Mouse (Mus musculus) embryo, embryonic 10.5 days (tissue): ENCODE measurements around the gene Rab5b.

ENCODE experiments used
- DNase-seq: peaks from one replicate; pipeline ENCODE4 v3.0.0-alpha.2; 2015; ENCODE audit warnings: low spot score

Gene Rab5b

DNA sequence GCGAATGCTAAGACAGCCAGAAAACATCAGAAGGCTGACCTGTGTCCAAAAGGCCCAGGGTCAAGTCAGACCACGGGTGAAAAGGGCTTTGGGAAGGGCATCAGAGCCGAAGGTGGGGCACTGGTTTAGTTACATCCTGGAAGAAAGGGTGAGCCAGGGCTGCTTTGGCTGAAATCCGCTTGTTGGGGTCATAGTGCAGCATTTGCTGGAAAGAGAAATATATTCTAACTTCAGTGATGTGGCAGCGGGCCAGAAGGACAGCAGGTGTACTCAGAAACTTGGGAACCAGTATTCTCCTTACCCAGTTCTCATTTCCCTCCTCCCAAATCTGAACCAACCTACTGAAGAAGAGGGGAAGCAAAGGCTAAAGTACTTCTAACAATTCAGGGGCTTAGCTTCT, 2.9 kb upstream of the Rab5b start:
- no peak for DNase-seq

DNA sequence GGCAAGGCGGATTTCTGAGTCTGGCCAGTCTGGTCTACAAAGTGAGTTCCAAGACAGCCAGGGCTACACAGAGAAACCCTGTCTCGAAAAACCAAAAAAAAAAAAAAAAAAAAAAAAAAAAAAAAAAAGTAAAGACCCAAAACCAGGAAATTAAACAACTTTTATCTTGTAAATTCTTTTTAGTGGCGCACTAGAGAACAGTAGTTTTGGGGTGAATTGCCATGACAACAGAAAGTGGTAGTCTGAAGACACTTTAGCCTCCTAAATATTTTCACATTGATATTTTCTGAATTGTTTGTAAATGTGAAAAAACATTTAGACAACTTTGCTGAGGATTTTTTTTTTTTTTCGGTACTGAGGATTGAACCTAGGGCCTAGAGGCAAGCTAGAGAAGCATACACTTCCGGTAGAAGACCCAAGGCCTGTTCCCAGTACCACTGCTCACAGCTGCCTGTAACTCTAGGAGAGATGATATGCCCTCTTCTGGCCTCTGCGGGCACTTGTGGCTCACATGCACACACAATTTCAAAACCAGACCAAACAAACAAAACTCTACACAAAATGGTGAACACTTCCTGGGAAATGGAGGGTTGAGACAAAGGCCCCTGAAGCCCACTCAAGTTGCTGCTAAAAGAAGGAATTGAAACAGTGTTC, 1.1 kb upstream of the Rab5b start:
- DNase-seq, result peak; percentile 6

DNA sequence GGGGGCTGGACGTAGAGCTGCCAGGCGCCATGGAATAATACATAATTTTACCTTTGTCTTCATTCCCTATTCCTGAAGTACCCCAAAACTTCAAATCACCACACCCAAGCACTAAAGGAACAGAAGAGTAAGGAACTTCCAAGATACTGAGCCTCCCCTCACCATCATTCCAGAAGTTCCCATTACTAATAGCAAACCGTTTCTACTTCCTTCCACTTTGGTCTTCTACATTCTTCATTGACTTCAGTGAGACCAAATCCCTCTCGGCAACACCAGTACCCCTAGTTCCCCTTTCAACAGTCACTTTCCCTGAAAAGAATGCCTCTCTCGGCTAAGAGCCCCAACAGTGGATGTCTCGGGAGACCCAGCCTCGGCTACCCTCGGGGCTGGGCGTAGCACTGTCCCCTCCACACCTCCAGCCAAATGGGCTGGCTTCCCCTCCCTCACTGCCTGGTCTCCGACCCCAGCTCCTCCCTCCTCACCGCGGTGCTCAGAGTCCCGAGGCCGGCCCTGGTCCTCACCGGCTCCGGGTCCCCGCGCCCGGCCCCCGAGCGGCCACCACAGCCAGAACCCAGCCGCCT, 563 bp downstream of the Rab5b start:
- DNase-seq, result no peak

DNA sequence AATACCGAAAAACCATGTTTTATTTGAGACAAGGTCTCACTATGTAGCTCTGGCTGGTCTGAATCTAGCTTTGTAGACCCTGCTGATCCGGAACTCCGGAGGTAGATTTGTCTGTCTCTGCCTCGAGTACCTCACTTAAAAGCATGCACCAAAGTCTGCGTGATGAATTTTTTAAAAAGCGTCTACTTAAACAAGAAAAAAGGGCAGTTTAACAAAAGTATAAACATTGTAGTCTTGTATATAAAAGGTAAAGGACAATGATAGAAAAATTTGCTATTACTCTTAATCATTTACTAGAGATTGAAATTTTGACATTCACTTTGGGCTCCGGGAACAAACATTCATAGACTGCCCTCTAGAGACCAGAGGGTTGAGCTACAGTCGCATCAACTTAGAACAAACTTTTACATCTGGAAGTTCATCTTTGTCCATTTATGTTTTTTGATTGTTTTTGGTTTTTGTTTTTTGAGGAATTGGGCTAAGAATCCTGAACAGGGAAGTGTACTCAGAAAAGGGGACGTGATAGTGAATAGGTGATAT, 21.5 kb downstream of the Rab5b start:
- peak; percentile 73 for DNase-seq

DNA sequence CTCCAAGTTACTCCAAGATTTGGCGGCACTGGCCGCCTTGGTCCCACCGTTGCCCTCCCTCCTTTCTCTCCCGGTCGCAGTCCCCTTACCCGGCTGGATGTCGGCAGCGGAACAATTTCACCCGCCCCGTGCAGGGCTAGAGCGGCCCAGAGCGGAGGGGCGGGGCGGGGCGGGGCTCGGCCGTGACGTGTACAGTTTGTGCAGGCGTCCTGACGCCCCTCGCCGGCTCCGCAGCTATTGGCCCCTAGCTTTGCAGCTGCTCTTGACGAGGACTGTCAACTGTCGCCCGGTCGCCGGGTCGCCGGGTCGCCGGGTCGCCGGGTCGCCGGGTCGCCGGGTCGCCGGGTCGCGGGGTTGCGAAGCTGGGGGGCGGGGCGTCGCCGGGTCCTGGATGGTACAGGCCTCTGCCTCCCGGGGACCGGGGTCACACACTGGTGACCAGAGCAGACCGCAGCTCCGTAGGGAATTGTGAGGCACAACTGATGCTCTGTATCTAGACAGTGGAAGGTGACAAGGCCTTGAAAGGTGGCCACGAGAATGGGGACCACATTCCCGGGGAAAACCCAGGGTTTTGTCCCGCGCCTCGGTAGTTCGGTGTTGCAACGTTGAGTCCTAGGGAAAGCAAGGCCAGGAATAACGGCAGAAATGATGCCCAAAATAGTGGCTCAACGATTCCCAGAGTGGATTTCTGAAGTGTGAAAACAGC, 22.1 kb downstream of the Rab5b start, which contains the start of gene Suox:
Gene Suox, minus strand, starts transcription at position 311 of the 706 bp plus-strand sequence.
- peak; percentile 91 for DNase-seq

DNA sequence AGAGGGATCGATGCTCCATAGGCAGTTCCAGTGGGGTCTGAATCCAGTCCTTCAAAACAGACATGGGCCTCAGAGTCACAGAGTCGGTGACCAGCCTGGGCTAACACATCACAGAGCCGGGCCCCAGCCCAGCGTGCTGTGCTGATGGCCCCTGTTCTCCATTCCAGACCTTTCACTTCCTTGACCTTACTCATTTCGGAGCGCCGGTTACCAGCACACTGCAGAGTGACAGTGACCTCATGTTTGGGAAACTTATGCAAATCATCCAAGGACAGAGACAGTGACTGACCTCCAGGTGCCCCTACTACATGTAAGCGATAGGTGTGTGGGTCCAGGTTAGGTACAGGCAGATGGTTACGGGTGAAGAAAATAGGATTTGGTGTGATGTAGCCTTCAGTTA, 24.9 kb downstream of the Rab5b start:
- DNase-seq, result no peak

DNA sequence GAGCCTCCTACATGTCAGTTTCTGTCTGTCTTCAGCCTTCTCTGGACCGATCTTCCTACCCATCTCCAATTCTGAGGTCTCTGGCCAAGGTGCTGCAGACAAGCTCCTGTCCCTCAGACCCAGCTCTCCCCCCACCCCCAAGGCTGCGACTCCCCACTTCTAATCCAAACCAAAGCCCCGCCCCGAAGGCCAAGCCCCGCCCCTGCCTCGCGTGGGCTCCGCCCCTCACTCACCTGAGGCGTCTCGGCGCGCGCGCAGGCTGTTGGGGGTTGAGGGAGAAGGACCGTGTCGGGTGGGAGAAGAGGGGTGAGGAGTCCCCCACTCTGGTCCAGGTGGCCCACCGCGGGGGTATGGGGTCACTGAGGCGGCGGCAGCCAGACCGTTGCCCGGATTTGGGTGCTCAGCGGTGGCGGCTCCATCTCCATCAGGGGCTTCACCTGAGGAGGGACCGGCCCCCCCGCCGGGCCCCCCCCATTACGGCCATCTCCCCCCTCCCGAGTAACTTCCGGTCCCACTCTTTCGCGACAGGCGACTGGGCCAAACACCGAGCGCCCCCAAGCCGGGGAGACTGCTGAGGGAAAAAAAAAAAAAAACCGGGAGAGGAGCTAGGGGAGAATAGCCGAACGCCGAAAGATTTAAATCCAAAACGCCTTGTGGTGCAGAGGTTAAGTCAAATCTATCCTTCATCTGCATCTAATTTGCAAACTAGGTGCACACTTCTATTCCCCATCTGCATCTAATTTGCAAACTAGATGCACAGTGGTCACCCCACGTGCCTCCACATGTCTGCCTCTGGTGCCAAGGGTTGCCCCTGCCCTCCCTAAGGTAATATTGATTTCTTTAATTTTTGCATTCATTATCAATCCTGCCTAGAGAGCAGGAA, 27.0 kb downstream of the Rab5b start:
- DNase-seq, result peak; percentile 72

DNA sequence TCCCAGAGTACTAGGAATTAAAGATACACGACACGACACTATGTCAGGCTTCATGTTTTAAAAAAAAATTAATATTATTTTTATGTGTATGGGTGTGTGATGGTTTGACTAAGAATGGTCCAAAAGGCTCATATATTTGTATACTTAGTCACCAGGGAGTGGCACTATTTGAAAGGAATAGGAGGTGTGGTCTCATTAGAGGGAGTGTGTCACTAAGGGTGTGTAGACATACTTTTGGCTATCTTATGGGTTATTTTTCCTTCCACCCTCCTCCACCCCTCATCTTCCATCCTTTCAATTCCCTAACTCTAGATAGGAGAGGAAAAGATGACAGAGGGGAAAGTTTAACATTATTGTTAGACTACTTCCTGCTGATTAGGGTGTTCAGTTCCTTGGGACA, 30.3 kb downstream of the Rab5b start:
- no peak for DNase-seq

DNA sequence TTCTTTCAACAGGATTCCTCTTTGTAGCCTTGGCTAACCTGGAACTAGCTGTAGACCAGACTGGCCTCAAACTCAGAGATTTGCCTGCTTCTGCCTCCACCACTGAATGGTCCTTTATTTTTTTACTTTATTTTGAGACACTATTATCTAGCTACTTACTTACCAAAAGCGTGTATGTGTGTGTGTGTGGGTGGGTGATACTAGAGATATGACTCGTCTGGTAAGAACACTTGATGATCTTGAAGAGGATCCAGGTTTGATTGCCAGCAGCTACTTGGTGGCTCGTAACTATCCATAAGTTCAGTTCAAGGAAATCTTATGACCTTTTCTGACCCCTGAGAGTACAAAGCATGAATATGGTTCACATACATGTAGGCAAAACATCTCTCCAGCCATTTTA, 30.8 kb downstream of the Rab5b start:
- DNase-seq, result no peak

DNA sequence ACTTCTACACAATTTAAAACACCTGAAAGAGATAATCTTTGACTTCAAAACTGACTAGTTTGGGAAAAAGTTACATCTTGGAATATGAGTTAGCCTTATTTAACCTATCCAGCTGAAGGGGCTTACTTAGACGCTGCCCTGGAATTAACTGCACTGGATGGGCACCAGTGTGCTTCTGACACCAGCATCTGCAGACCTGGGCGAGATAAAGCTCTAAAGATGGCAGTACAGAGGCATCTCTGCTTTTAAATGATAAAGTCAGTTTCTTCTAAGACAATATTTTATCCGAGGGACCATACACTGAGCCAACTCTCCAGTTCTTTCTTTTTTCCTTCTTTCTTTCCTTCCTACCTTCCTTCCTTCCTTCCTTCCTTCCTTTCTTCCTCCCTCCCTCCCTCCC, 31.3 kb downstream of the Rab5b start:
- no peak for DNase-seq

DNA sequence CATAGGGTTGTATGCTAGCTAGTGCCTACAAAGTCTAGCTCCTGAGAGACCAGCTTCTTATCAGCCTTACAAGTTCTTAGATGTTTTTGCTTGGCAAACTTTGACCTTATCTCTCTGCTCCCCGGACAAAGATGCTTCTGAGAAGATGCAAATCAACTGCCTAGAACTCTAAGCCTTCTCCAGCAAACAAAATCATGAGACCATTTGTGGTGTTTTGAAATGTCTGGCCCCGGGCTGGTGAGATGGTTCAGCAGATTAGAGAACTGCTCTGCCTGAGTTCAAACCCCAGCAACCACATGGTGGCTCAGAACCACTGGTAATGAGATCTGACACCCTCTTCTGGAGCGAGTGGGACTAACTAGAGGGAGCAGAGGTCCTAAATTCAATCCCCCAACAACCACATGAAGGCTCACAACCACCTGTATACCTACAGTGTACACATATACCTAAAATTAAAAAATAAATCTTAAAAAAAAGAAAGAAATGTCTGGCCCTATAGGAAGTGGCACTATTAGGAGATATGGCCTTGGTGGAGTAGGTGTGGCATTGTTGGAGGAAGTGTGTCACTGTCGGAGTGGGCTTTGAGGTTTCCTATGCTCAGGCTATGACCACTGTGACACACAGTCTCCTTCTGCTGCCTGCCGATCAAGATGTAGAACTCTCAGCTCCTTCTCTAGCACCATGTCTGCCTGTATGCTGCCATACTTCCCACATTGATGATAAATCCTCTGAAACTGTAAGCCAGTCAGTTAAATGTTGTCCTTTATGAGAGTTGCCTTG, 32.4 kb downstream of the Rab5b start:
- DNase-seq, result no peak

DNA sequence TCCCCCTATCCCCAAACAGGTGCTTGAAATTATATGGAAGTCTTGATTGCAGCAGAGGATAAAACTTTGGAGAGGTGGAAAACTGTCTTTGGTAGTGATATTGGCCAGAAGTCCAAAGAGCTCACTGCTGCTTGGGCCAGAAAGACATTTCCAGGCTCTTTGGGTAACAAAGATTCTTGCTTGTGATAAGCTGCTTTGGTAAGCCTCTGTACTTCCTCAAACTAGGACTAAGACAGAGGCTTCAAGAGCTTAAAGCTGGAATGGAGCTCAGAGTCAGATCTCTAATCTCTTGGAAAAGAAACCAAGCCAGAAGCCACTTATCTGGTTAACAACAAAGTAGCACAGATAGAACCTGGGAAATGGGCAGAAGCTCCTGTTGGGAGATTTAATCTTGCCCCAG, 33.6 kb downstream of the Rab5b start:
- no peak for DNase-seq

DNA sequence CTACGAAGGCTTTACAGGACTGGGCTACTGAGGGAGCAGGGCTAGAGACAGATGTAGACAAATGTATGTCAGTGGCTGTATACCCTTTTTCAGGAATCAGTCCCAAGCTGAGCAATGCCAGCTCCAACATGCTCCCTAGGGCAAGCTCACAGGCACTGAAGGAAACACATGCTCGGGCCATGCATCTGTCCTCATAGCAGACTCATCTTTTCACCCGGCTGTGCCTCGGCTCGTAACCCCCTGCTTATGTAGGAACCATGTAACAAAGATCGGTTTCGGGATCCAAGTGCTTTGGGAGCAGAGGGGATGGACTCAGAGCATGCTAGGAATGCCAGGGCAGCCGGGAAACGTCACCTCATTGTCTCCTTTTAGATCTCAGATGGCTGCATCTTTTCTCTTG, 36.6 kb downstream of the Rab5b start:
- no peak for DNase-seq

DNA sequence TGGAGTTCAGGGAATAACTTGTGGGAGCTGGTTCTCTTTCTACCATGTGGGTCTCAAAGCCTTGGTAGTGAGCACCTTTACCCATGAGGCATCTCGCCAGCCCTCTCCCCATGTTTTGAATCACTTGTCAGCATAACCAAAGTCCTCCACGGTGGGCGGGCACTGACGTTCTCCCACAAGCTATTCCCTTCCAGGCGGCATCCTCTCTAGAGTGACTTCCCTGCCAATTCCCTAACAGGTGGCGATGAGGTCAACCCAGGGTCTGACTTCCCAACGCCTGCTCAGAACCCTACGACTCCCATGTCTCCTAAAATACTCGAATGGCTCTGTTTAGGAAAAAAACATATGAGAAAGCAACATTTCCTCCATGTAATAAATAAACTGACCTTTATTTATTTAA, 38.2 kb downstream of the Rab5b start:
- DNase-seq, result no peak

DNA sequence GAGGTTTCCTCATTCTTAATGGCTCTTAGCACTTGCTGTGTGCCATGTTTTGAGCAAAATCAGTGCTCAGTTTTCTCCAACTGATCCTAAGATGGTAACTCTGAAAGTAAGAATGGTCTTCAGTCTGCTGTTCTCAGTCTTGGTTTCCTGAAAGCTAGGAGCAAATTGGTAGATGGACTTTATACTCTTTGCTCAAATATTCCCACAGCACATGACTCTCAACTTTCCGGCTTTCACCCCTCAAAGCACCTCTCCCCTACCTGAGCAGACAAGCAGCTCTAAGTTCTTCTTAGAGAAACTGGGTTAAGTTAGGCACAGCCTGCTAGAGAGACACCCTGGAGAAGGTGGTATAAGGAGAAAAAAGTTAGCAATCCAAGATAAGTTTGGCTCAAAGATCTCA, 39.3 kb downstream of the Rab5b start:
- no peak for DNase-seq

DNA sequence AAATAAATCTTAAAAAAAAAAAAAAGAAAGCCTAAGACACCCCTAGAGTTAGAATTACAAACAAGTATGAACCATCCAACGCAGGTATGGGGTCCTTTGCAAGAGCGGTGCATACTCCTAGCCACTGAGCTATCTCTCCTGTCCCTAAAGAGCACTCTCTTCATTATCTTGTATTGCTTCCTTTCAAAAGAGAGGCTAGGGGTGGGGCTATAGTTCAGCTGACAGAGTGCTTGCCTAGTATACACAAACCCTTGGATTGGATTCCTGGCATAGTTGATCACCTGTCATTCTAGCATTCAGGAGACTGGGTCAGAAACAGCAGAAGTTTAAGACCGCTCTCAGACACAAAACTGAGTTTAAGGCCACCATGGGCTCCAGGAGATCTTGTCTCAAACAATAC, 40.8 kb downstream of the Rab5b start:
- no peak for DNase-seq

DNA sequence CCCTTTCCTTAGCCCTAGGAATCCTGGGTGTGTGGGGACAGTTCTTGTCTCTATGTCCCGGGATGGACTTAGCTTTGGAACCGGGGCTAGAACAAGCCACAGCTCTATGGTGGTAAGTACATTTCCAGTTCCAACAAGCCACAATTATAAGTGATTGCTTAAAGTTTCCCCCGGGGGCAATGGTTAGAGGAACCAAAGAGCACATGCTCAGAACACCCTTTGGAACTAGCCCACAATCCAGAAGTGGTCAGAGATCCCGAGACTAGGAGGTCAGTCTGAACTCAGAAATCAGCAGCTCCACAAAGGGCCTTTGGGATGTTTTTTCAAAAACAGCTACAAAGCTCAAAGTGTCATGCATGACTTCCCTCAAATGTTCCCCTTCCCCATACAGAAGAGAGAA, 42.2 kb downstream of the Rab5b start:
- DNase-seq, result no peak

DNA sequence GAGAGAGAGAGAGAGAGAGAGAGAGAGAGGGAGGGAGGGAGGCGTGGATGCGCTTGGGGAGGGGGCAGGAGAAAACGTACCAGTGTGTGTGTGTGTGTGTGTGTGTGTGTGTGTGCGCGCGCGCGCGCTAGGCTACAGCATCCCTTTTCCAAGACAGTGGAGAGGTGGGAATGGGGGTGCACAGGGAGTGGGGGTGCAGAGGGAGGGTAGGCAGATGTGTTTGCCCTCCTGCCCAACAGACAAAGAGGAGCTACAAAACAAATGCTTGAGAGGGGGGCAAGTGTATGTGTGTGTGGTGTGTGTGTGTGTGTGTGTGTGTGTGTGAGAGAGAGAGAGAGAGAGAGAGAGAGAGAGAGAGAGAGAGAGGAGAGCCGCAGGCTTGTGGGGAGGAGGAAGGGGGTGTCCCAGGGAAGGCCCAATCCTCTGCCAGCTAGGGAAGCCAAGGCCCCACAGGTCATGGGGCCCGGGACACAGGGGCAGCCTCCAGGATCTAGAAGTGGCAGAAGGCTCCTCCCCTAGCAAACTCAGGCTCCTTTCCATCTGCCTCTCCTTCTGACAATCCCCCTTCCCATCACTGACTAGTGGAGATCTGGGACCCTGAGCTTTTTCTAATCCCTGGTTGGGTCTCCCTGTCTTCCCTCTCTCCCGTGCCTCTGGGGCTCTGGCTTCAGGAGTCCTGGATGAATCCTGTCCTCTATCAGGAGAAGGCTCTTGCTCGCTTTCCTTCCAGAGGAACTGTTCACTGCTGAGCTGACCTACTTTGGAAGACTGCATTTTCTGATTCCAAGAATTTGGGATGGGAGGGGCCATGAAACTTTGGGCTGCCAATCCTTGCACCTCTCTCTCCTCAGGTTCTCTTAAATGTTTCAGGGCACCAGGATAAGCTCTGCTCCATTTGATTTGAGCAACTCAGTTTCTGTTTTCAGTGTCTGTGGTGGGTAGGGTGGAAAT, 49.6 kb downstream of the Rab5b start:
- peak; percentile 73 for DNase-seq

DNA sequence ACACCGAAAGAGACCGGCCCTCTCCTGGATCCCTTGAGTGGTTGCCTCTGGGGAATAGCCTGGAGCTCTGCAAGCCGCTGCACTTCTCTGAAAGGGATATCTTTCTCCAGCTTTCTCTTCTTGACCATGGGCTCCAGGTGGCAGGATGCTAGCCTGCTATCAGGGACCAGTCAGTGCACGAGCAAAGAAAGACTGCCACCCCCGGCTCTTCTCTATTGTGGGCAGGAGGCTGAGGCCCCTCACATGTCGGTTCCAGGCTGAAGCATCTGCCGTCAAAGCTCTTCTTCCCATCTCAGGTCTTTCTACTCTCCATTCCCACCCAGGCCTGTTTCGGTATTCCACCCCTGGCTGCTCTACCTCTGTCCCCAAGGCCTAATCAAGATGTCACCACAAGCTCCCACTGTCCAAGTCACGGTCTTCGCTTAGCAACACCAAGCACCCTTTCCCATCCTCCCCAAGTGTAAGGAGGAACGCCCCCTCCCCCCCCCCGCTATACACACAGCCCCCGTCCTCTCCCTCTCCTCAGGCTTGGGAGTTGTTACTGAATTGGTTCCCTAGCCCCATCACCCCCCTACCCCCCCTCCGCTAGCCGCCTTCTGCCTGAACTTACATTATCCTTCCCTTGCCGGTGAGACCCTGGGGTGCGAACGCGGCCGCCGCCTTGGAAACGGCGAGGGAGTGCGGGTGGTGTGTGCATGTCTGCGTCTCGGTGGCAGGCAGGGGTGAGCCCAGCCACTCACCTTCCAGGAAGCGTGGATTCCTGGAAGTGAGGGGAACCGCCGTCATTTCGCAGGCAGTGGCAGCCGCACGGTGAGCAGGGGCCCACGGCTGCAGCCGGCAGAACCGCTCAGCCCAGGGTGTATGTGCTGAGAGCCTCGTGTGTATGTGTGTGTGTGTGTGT, 50.7 kb downstream of the Rab5b start, which contains the start of gene Ikzf4:
Gene Ikzf4, minus strand, starts transcription at position 881 of the 901 bp plus-strand sequence.
- DNase-seq, result peak; percentile 63
